Mouse (Mus musculus) ES-E14 (cell line): Measurements from ENCODE around the gene Rnh1. TPM values are rescaled to one million over a fixed set of nuclear protein-coding genes. Genes with fewer than 3 reads are reported as not detected.
A peak's percentile ranks its signal among the peaks of the same experiment; 100 is the strongest.

Experiments
- DNase-seq: peaks from one replicate; pipeline ENCODE4 v3.0.0-alpha.2; 2013; ENCODE audit warnings: low read depth, low spot score
- H3K27ac ChIP-seq: 2 replicates; pipeline ENCODE4 v1.5.1; 2012; ENCODE audit warnings: low read depth, mild to moderate bottlenecking, low read length, moderate library complexity, mixed read lengths; ENCODE audit not compliant: poor library complexity, insufficient read depth, severe bottlenecking
- H3K36me3 ChIP-seq: 2 replicates; pipeline ENCODE4 v1.6.1; 2012; ENCODE audit warnings: mild to moderate bottlenecking, low read length, moderate library complexity, mixed read lengths; ENCODE audit not compliant: control insufficient read depth, poor library complexity, insufficient read depth, severe bottlenecking
- H3K4me1 ChIP-seq, 2 experiments: fragments of 150-350 bp in 1 of 2; sonication (generic) in 1 of 2; 2 replicates each; pipeline ENCODE4 v1.6.1; 2012; ENCODE audit warnings: low read length in 2 of 2, mild to moderate bottlenecking in 1 of 2, mixed read lengths in 1 of 2; ENCODE audit not compliant: control insufficient read depth in 2 of 2, insufficient read depth in 2 of 2, poor library complexity in 1 of 2
- H3K4me3 ChIP-seq, 2 experiments: fragments of 150-350 bp in 1 of 2; sonication (generic) in 1 of 2; 2 replicates each; pipeline ENCODE4 v1.5.1; 2012; ENCODE audit warnings: low read length in 2 of 2, low read depth in 1 of 2, mild to moderate bottlenecking in 1 of 2, mixed read lengths in 1 of 2; ENCODE audit not compliant: insufficient read depth in 1 of 2, poor library complexity in 1 of 2, severe bottlenecking in 1 of 2
- H3K9ac ChIP-seq: 2 replicates; pipeline ENCODE4 v1.6.1; 2012; ENCODE audit warnings: low read depth, mild to moderate bottlenecking, low read length, mixed read lengths; ENCODE audit not compliant: poor library complexity, insufficient read depth, severe bottlenecking
- H3K9me3 ChIP-seq: fragments of 150-350 bp; sonication (generic); 2 replicates; pipeline ENCODE4 v1.6.1; 2012; ENCODE audit warnings: low read depth, mild to moderate bottlenecking, low read length; ENCODE audit not compliant: control insufficient read depth, insufficient read depth
- CHD2 ChIP-seq: IDR thresholded peaks from 2 replicates; pipeline ENCODE4 v1.6.1; 2014; ENCODE audit warnings: mild to moderate bottlenecking, low read depth, low read length, inconsistent platforms
- HCFC1 ChIP-seq: IDR thresholded peaks from 2 replicates; pipeline ENCODE4 v1.6.1; 2012; ENCODE audit warnings: low read length, inconsistent platforms, borderline replicate concordance; ENCODE audit not compliant: insufficient read depth
- MAFK ChIP-seq: IDR thresholded peaks from 2 replicates; pipeline ENCODE4 v1.6.1; 2014; ENCODE audit warnings: mild to moderate bottlenecking, low read depth, low read length, inconsistent platforms; ENCODE audit not compliant: insufficient read depth
- ZC3H11A ChIP-seq: IDR thresholded peaks from 2 replicates; pipeline ENCODE4 v1.6.1; 2012; ENCODE audit warnings: low read depth, mild to moderate bottlenecking, inconsistent platforms, low read length, borderline replicate concordance
- ZNF384 ChIP-seq: IDR thresholded peaks from 2 replicates; pipeline ENCODE4 v1.6.1; 2012; ENCODE audit warnings: low read depth, low read length, inconsistent platforms
- in situ Hi-C, 2 experiments: fragments of 600-800 bp; cut with MboI; formaldehyde crosslinking; loops; one replicate each; pipeline ENCODE4 v1.15.1; 2025; ENCODE audit warnings: low sequenced_read_pairs in 2 of 2, inconsistent platforms in 1 of 2; ENCODE audit not compliant: unreplicated experiment in 2 of 2
- total RNA-seq: library from RNA; depleted of rRNA; stranded (reverse); fragments of 300-350 nt; gene quantifications from 2 replicates; pipeline ENCODE4 v1.2.3, GENCODE M21; 2012; rRNA removed

Rnh1 gene
- total RNA-seq, result 61.9 and 70.3 TPM in 2 replicates

- no peak for TF ChIP-seq ZNF384
- peak; percentile 69; the same call in 1 of the 2 replicates for TF ChIP-seq HCFC1
- TF ChIP-seq CHD2, result peak; percentile 49; the same call in 1 of the 2 replicates
- H3K9me3 ChIP-seq, result no peaks in the 10 kb centered on the region
- peak within 1 kb of the TSS; percentile 94 for H3K9ac ChIP-seq
- peaks cover 5% of the 10 kb centered on the region in 2 experiments; a peak in 2 of 4 replicates for H3K4me1 ChIP-seq
- in situ Hi-C loops, result loop anchor here in 1 of 2 experiments (10.0 kb wide), 1 partner anchor 328 kb away; the partner anchor contains the start of genes Odf3 and Scgb1c1
- peak within 1 kb of the TSS; percentile 90 for H3K27ac ChIP-seq
- peak; percentile 86 for DNase-seq
- H3K36me3 ChIP-seq, result no peaks in the 10 kb centered on the region
- peak within 1 kb of the TSS; percentile 84 to 85 for H3K4me3 ChIP-seq
Measured at GRCm38 (mm10) chr7:141172116-141173006, at the start of gene Rnh1. Gene Rnh1, minus strand, starts transcription at chr7:141172857.

- Histone ChIP-seq H3K4me1 (peaks cover 0 to 20% of the 10 kb centered on the region in 2 experiments; a peak in 3 of 4 replicates), H3K27ac (no peak overlapping the region), H3K9me3 (no peaks in the 10 kb centered on the region), H3K9ac (peak overlapping the region; percentile 36; the same call in 1 of the 2 replicates), H3K4me3 (peak overlapping the region; percentile 34 to 59; a peak in 3 of 4 replicates), H3K36me3 (peaks cover 16% of the 10 kb centered on the region)
- TF ChIP-seq ZNF384, result no peak
- no peak for TF ChIP-seq ZC3H11A
- no peak for TF ChIP-seq CHD2
- TF ChIP-seq HCFC1, result no peak
- no peak for TF ChIP-seq MAFK
- in situ Hi-C loops, result no loop called here
- no peak for DNase-seq
Measured at GRCm38 (mm10) chr7:141222126-141222467, 49.4 kb upstream of the Rnh1 start.

DNA sequence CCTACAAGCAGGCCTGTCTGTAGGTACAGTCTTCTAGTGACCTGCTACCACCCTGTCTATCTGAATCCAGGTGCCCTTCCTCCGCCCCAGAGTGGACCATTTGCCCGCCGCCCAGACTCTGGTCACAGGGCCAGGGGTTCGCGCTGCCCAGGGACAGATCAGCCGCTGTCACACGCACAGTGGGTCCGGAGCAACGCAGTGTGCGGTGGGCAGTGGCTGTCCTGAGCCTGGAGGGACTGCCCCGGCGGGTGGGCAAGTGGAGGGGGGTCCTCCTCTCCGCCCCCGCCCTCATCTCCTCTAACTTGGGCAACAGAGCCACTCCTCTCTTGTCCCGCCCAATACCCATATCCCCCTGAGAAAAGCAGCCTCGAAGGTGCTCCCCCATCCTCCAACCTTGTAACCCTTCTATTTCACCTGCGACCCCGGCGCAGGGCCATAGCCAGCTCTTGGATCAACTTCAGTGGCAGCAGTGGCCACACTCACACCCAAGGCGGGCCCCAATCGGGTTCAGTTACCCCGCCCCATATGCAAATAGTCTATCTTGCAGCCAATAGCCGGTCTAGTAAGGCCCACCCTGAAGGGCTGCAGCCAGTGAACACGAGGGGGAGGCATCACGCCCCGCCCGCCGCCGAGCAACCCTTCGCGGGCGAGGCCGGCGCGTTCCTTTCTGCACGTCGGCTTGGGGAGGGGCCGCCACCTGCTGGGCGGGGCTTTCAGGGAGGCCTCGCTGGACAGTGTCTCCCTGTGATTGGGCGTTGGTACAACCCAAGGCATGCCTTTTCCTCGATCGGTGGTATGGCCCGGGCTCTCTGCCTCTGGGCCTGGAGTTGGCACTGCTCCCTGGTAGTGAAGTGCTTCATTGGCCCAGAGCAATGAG is 48.8 kb upstream of the Rnh1 start:
- Histone ChIP-seq H3K4me3 (peak overlapping the region; percentile 68 to 77), H3K9me3 (no peaks in the 10 kb centered on the region), H3K9ac (peak overlapping the region; percentile 60), H3K36me3 (peaks cover 18% of the 10 kb centered on the region), H3K27ac (no peak overlapping the region), H3K4me1 (peaks cover 0 to 26% of the 10 kb centered on the region in 2 experiments; a peak in 3 of 4 replicates)
- in situ Hi-C loops, result no loop called here
- DNase-seq, result peak; percentile 97
- TF ChIP-seq CHD2 (0 out of 2 replicates have a peak, but pooled peaks have one; percentile 12), ZNF384 (no peak)

DNA sequence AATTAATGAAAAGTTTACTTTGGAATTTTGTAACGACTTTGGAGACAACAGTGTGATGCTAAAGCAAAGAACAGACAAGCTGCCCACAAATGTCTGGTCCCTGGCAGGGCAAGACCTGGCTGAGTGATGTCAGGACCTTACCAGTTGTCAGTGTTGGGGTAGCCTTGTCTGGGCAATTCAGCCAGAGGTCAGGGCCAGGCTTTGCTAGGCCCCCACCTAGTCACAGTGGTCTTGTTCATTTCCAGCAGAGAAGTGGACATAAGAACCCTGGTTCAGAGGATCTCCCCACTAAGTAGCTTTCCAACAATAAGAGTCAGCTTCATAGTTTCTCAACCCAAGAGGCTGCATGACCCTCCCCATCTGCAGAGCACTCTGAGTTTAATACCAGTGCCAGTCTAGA is 47.7 kb upstream of the Rnh1 start:
- Histone ChIP-seq H3K4me3 (peak overlapping the region in 1 of 2 experiments; percentile 77; a peak in 2 of 4 replicates), H3K36me3 (peaks cover 18% of the 10 kb centered on the region), H3K4me1 (peaks cover 0 to 28% of the 10 kb centered on the region in 2 experiments; a peak in 3 of 4 replicates), H3K27ac (no peak overlapping the region), H3K9me3 (no peaks in the 10 kb centered on the region), H3K9ac (no peak overlapping the region)
- no peak for DNase-seq
- TF ChIP-seq CHD2, result no peak
- TF ChIP-seq MAFK, result no peak
- no peak for TF ChIP-seq HCFC1
- TF ChIP-seq ZNF384, result no peak
- no peak for TF ChIP-seq ZC3H11A
- in situ Hi-C loops, result no loop called here
